Mouse (Mus musculus) T-cell, adult 2 months (primary cell): Measurements from ENCODE around the gene Crim1.
"Not testable (repeated sequence)": the region's sequence is repeated elsewhere in the genome, so short reads cannot be mapped to it uniquely, and the experiment has no call there.

ENCODE experiments used
- DNase-seq: peaks from one replicate; pipeline ENCODE4 v3.0.0; 2022; ENCODE audit warnings: low spot score

The Crim1 gene

GRCm38 (mm10) chr17:78250149-78250938 is 50.3 kb downstream of the Crim1 start:
- no peak for DNase-seq

- DNase-seq = not testable (repeated sequence)
Observed at GRCm38 (mm10) chr17:78253587-78253986, 53.5 kb downstream of the Crim1 start.

GRCm38 (mm10) chr17:78254256-78254655 is 54.2 kb downstream of the Crim1 start:
- DNase-seq = no peak

GRCm38 (mm10) chr17:78255711-78256110 is 55.7 kb downstream of the Crim1 start:
- DNase-seq = no peak

- DNase-seq = no peak
Observed at GRCm38 (mm10) chr17:78256534-78256933, 56.5 kb downstream of the Crim1 start.

- no peak for DNase-seq
Observed at GRCm38 (mm10) chr17:78261684-78262083, 61.6 kb downstream of the Crim1 start.

GRCm38 (mm10) chr17:78264116-78264515 is 64.1 kb downstream of the Crim1 start:
- no peak for DNase-seq

GRCm38 (mm10) chr17:78265135-78265534 is 65.1 kb downstream of the Crim1 start:
- DNase-seq = no peak

GRCm38 (mm10) chr17:78266271-78266670 is 66.2 kb downstream of the Crim1 start:
- DNase-seq = no peak

GRCm38 (mm10) chr17:78268591-78268990 is 68.5 kb downstream of the Crim1 start:
- DNase-seq = no peak

- DNase-seq = no peak
Observed at GRCm38 (mm10) chr17:78269311-78269710, 69.3 kb downstream of the Crim1 start.

- DNase-seq = no peak
Observed at GRCm38 (mm10) chr17:78270019-78270418, 70.0 kb downstream of the Crim1 start.

- no peak for DNase-seq
Observed at GRCm38 (mm10) chr17:78271731-78272130, 71.7 kb downstream of the Crim1 start.

GRCm38 (mm10) chr17:78272142-78272541 is 72.1 kb downstream of the Crim1 start:
- DNase-seq = no peak

- DNase-seq = no peak
Observed at GRCm38 (mm10) chr17:78272713-78273483, 72.8 kb downstream of the Crim1 start.

- DNase-seq = no peak
Observed at GRCm38 (mm10) chr17:78273875-78274274, 73.8 kb downstream of the Crim1 start.

GRCm38 (mm10) chr17:78274609-78275506 is 74.8 kb downstream of the Crim1 start:
- DNase-seq = no peak

GRCm38 (mm10) chr17:78275507-78275813 is 75.4 kb downstream of the Crim1 start:
- DNase-seq = no peak

- DNase-seq = no peak
Observed at GRCm38 (mm10) chr17:78279191-78279590, 79.1 kb downstream of the Crim1 start.

GRCm38 (mm10) chr17:78280991-78281712 is 81.1 kb downstream of the Crim1 start:
- DNase-seq = no peak

- DNase-seq = no peak
Observed at GRCm38 (mm10) chr17:78283271-78283992, 83.4 kb downstream of the Crim1 start.
